ENCODE assay signal across 29 mouse cellular contexts in genomic region chr4:83339393-83339792, GRCm38 (mm10). TPM values are rescaled to one million over a fixed set of nuclear protein-coding genes. Genes with fewer than 3 reads are reported as not detected.
DNase-seq lines count a peak whose midpoint lies in the region; ATAC-seq and TF ChIP-seq lines count a peak whose summit lies in the region.
"Had no signal": no experiment of that assay in that cellular context is flagged by ENCODE, and none has a peak within 500 bp of the region (broad histone marks: within the 10 kb centered on the region; RNA-seq: fewer than 3 reads in every experiment).

No protein-coding gene starts in this region.

- WGBS in heart, adult 2 months: 80% methylated on average over 1 of the region's 1 CpGs

- peak; percentile 43 for DNase-seq in heart, adult 11 months
- DNase-seq in heart, adult 2 months: no peak
- no peak for DNase-seq in thymus, postnatal 14 days
- no peak for DNase-seq in left cerebral cortex, postnatal 4 days
- DNase-seq: adrenal gland, postnatal 10 days; adrenal gland, postnatal 36 days; cerebellum, adult 18-20 months; cerebellum, adult 9-10 months; cerebellum, postnatal 14 days; forebrain, postnatal 0 days; gastrocnemius, adult 2 months; gastrocnemius, postnatal 25 days; heart, postnatal 10 days; heart, postnatal 36 days had no signal

- no peaks in the 10 kb centered on the region for H3K27me3 ChIP-seq in heart, adult 2 months (ENCODE audit: control insufficient read depth, insufficient read depth, low read length)
- H3K27me3 ChIP-seq: CH12.LX; embryonic facial prominence, embryonic 12.5 days; embryonic facial prominence, embryonic 15.5 days; heart, embryonic 12.5 days; heart, embryonic 15.5 days; hindbrain, embryonic 13.5 days; Patski had no signal

- H3K4me1 ChIP-seq in heart, adult 2 months (ENCODE audit: control insufficient read depth, insufficient read depth, low read length): peaks cover 3% of the 10 kb centered on the region; the same call in 1 of the 2 replicates
- H3K4me1 ChIP-seq: heart, embryonic 15.5 days; hindbrain, embryonic 10.5 days; hindbrain, embryonic 13.5 days had no signal

- no peak overlapping the region for H3K4me3 ChIP-seq in heart, adult 2 months
- H3K4me3 ChIP-seq: embryonic facial prominence, embryonic 12.5 days; embryonic facial prominence, embryonic 15.5 days; gastrocnemius, adult 2 months; heart, embryonic 12.5 days; heart, embryonic 15.5 days; hindbrain, embryonic 10.5 days; hindbrain, embryonic 13.5 days had no signal

- no peak overlapping the region for H3K9ac ChIP-seq in heart, adult 2 months (ENCODE audit: low read depth, low read length)
- H3K9ac ChIP-seq: embryonic facial prominence, embryonic 12.5 days; embryonic facial prominence, embryonic 15.5 days; forebrain, postnatal 0 days; heart, embryonic 12.5 days; heart, embryonic 15.5 days; hindbrain, embryonic 13.5 days had no signal

- H3K27ac ChIP-seq in heart, adult 2 months: no peak overlapping the region
- H3K27ac ChIP-seq: embryonic facial prominence, embryonic 12.5 days; embryonic facial prominence, embryonic 15.5 days; gastrocnemius, adult 2 months; heart, embryonic 15.5 days; hindbrain, embryonic 10.5 days; hindbrain, embryonic 13.5 days had no signal

- no peak for TF ChIP-seq POLR2A in heart, adult 2 months (IDR thresholded peaks at IDR 0.05; ENCODE audit: insufficient read depth, low read depth, low read length)

- no peak for TF ChIP-seq CTCF in heart, adult 2 months (IDR thresholded peaks at IDR 0.05)

- H3K79me2 ChIP-seq in heart, adult 2 months (replicated peaks; ENCODE audit: control insufficient read depth, insufficient read depth, low read length): no peaks in the 10 kb centered on the region

- intact Hi-C loops in heart, adult 2 months (cut with DNase I): no loop called here
- intact Hi-C loops in left cerebral cortex, postnatal 4 days (cut with DNase I): no loop called here

- no peaks in the 10 kb centered on the region for H3K36me3 ChIP-seq in heart, adult 2 months (ENCODE audit: control insufficient read depth, insufficient read depth, low read length)
- H3K36me3 ChIP-seq: embryonic facial prominence, embryonic 12.5 days; embryonic facial prominence, embryonic 15.5 days; G1E; heart, embryonic 12.5 days; heart, embryonic 15.5 days; hindbrain, embryonic 10.5 days; hindbrain, embryonic 13.5 days had no signal

- no peak for TF ChIP-seq EP300 in heart, adult 2 months (IDR thresholded peaks at IDR 0.05; ENCODE audit: insufficient read depth, low read depth, low read length)

- peak; percentile 68; the same call in 1 of the 2 replicates for ATAC-seq in common myeloid progenitor, adult 5-6 weeks (replicated peaks; ENCODE audit: low read depth, poor library complexity, severe bottlenecking)
- ATAC-seq in megakaryocyte progenitor cell, adult 5-6 weeks (replicated peaks; ENCODE audit: poor library complexity): peak; percentile 60; the same call in 1 of the 2 replicates
- ATAC-seq: forebrain, embryonic 14.5 days; forebrain, postnatal 0 days; hindbrain, embryonic 16.5 days; inflammation-experienced regulatory T-cells, adult 6 months; intestine, embryonic 16.5 days; Patski had no signal

RNA-seq across cellular contexts. Expression of gene Ttc39b, which starts 15.3 kb away (rescaled TPM):
- total RNA-seq in heart, adult 2 months (2021): 10 to 100 TPM; 16.2 to 21.9 TPM
- 3.8 and 7.4 TPM in 2 replicates for polyA plus RNA-seq in heart, adult 2 months (2012; rRNA removed)
- 1.5 and 5.8 TPM in 2 replicates for total RNA-seq in common myeloid progenitor, adult 5-6 weeks (2017)
- 1.9 and 2.9 TPM in 2 replicates for total RNA-seq in megakaryocyte progenitor cell, adult 5-6 weeks (2015)
- total RNA-seq in megakaryocyte progenitor cell, adult 5-6 weeks (2017): 1.00 and 3.3 TPM in 2 replicates
- 10 to 100 TPM; 19.7 to 22.8 TPM for total RNA-seq in left cerebral cortex, postnatal 4 days (2021)
- polyA plus RNA-seq: G1E had no signal
